Comparison of ENCODE assay signal across 8 mouse cellular contexts in the genomic region with DNA sequence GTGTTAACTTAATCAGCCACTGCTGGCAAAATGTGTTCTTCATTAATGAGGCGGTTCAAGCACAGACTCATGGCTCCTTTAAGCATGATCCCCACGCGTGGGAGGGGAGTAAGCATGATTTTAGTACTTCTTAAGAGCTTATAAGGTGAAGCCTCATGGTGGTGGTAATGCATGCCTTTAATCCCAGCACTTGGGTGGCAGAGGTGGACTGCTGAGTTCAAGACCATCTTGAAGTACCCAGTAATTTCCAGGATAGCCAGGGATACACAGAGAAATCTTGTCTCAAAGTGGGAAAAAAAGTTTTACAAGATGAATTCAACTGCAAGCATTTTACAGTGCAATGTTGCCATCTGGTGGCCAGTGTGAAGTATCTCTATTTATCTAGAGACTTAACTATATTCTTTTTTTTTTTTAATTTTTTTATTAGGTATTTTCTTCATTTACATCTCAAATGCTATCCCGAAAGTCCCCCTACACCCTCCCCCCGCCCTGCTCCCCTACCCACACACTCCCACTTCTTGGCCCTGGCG.
DNase-seq lines count a peak whose midpoint lies in the region; ATAC-seq and TF ChIP-seq lines count a peak whose summit lies in the region.
"Had no signal": no experiment of that assay in that cellular context is flagged by ENCODE, and none has a peak within 500 bp of the region (broad histone marks: within the 10 kb centered on the region; RNA-seq: fewer than 3 reads in every experiment).

No protein-coding gene starts in this region.

- H3K4me2 ChIP-seq in lung, embryonic 16.5 days (ENCODE audit: low read depth, low read length), result no peak overlapping the region

- H3K4me3 ChIP-seq in G1E (ENCODE audit: low read depth, low read length), result no peak overlapping the region
- H3K4me3 ChIP-seq in lung, embryonic 16.5 days (ENCODE audit: low read length), result no peak overlapping the region

- intact Hi-C loops in gastrocnemius, postnatal 14 days (cut with DNase I; ENCODE audit: low total_unique reads), result loop anchor here (5.0 to 10.0 kb wide), 4 partner anchors 364 to 1434 kb away; no protein-coding TSS in a partner anchor

- H3K9me3 ChIP-seq in G1E (replicated peaks), result no peaks in the 10 kb centered on the region
- no peaks in the 10 kb centered on the region for H3K9me3 ChIP-seq in lung, embryonic 16.5 days (ENCODE audit: control insufficient read depth, low read length)

- DNase-seq in layer of hippocampus, postnatal 14 days (ENCODE audit: low spot score in 2 of 2), result peak; percentile 30 to 43
- no peak for DNase-seq in layer of hippocampus, postnatal 36 days
- DNase-seq in G1E (ENCODE audit: low spot score), result peak; percentile 4
- peak; percentile 27 to 57 for DNase-seq in adrenal gland, postnatal 36 days
- peak; percentile 58 for DNase-seq in gastrocnemius, postnatal 14 days
- DNase-seq in telencephalon, adult 2 months (ENCODE audit: low read depth, low spot score), result peak; percentile 59

- H3K9ac ChIP-seq in lung, embryonic 16.5 days (ENCODE audit: low read length), result 0 out of 2 replicates have a peak overlapping the region, but pooled peaks have one; percentile 9

- no peak for TF ChIP-seq CTCF in G1E (IDR thresholded peaks at IDR 0.05; ENCODE audit: low read depth, low read length)

- 33% methylated on average over 6 of the region's 6 CpGs for WGBS in lung, embryonic 16.5 days

- H3K27me3 ChIP-seq in G1E (ENCODE audit: insufficient read depth, low read length), result no peaks in the 10 kb centered on the region
- H3K27me3 ChIP-seq in lung, embryonic 16.5 days (ENCODE audit: control insufficient read depth, insufficient read depth, low read depth, low read length), result no peaks in the 10 kb centered on the region

- H3K36me3 ChIP-seq in G1E (replicated peaks), result no peaks in the 10 kb centered on the region
- H3K36me3 ChIP-seq in lung, embryonic 16.5 days (ENCODE audit: control insufficient read depth, insufficient read depth, low read length), result no peaks in the 10 kb centered on the region

- ATAC-seq in G1E (ENCODE audit: extremely low read depth, insufficient number of reproducible peaks, low FRiP score, poor library complexity, severe bottlenecking), result no peak
- ATAC-seq in lung, embryonic 16.5 days (ENCODE audit: low read depth), result no peak

- no peaks in the 10 kb centered on the region; the same call in 1 of the 2 replicates for H3K4me1 ChIP-seq in G1E (ENCODE audit: insufficient read depth, low read depth, low read length)
- peaks cover 15% of the 10 kb centered on the region; the same call in 1 of the 2 replicates for H3K4me1 ChIP-seq in lung, embryonic 16.5 days (replicated peaks; ENCODE audit: control insufficient read depth, insufficient read depth, low read length)

- H3K27ac ChIP-seq in lung, embryonic 16.5 days (ENCODE audit: low read length), result no peak overlapping the region
- H3K27ac ChIP-seq: macrophage had no signal

Comparison
In these comparisons a context has a peak if more than half of its experiments do, and no peak if none do; other contexts are left out.
1. DNase-seq: peak in layer of hippocampus, postnatal 14 days (2 of 2), G1E (single experiment), adrenal gland, postnatal 36 days (2 of 2), gastrocnemius, postnatal 14 days (single experiment) and telencephalon, adult 2 months (single experiment); none in layer of hippocampus, postnatal 36 days (0 of 2).